Mouse (Mus musculus): ENCODE measurements around the gene Fam76b. TPM values are rescaled to one million over a fixed set of nuclear protein-coding genes. Genes with fewer than 3 reads are reported as not detected.
"Not testable (repeated sequence)": the region's sequence is repeated elsewhere in the genome, so short reads cannot be mapped to it uniquely, and the experiment has no call there.

The Fam76b gene
- 28.3 and 30.2 TPM in 2 replicates for polyA plus RNA-seq (2014; fragmentation: Nextera tagmentation; extraction: Ambion mirVana)

- no peaks in the 10 kb centered on the region for H3K27me3 ChIP-seq (ENCODE audit: control insufficient read depth, insufficient read depth, low read length)
- H3K9ac ChIP-seq (ENCODE audit: low read length), result peak within 1 kb of the TSS; percentile 95
- ATAC-seq (ENCODE audit: insufficient number of reproducible peaks, low FRiP score, low TSS enrichment, low read depth), result peak; percentile 96
- H3K4me2 ChIP-seq (ENCODE audit: low read depth, severe bottlenecking), result peak within 1 kb of the TSS; percentile 69
- peaks cover 9% of the 10 kb centered on the region for H3K4me1 ChIP-seq (ENCODE audit: control insufficient read depth, insufficient read depth, low read length)
- peak within 1 kb of the TSS; percentile 85 for H3K4me3 ChIP-seq (ENCODE audit: low read depth, low read length)
- peak within 1 kb of the TSS; percentile 98 for H3K27ac ChIP-seq (replicated peaks; ENCODE audit: low read depth, low read length)
- peak; percentile 99 for DNase-seq (ENCODE audit: low spot score)
- 0 out of 2 replicates have a peak, but pooled peaks cover 8% of the 10 kb centered on the region for H3K36me3 ChIP-seq (ENCODE audit: control insufficient read depth, insufficient read depth, low read length)
- under 1% methylated on average over 64 of the region's 67 CpGs for WGBS
- H3K9me3 ChIP-seq (ENCODE audit: control insufficient read depth, low read length), result no peaks in the 10 kb centered on the region
These were observed at the start of gene Fam76b for GRCm38 (mm10) chr9:13827406-13828086. Gene Fam76b (plus strand): TSS chr9:13827716.

- Histone ChIP-seq H3K9me3 (ENCODE audit: control insufficient read depth, low read length) (no peaks in the 10 kb centered on the region), H3K27ac (replicated peaks; ENCODE audit: low read depth, low read length) (no peak overlapping the region), H3K27me3 (ENCODE audit: control insufficient read depth, insufficient read depth, low read length) (no peaks in the 10 kb centered on the region), H3K4me2 (ENCODE audit: low read depth, severe bottlenecking) (no peak overlapping the region), H3K9ac (ENCODE audit: low read length) (no peak overlapping the region), H3K4me3 (ENCODE audit: low read depth, low read length) (no peak overlapping the region), H3K36me3 (ENCODE audit: control insufficient read depth, insufficient read depth, low read length) (no peaks in the 10 kb centered on the region), H3K4me1 (ENCODE audit: control insufficient read depth, insufficient read depth, low read length) (no peaks in the 10 kb centered on the region)
- ATAC-seq (ENCODE audit: insufficient number of reproducible peaks, low FRiP score, low TSS enrichment, low read depth), result no peak
- 91% methylated on average over 1 of the region's 1 CpGs for WGBS
- DNase-seq (ENCODE audit: low spot score), result no peak
These were observed 45.5 kb upstream of the Fam76b start for GRCm38 (mm10) chr9:13781985-13782384.

- DNase-seq (ENCODE audit: low spot score); H3K36me3 ChIP-seq (ENCODE audit: control insufficient read depth, insufficient read depth, low read length); H3K4me1 ChIP-seq (ENCODE audit: control insufficient read depth, insufficient read depth, low read length); H3K4me2 ChIP-seq (ENCODE audit: low read depth, severe bottlenecking); H3K27me3 ChIP-seq (ENCODE audit: control insufficient read depth, insufficient read depth, low read length); H3K4me3 ChIP-seq (ENCODE audit: low read depth, low read length); H3K9me3 ChIP-seq (ENCODE audit: control insufficient read depth, low read length); H3K9ac ChIP-seq (ENCODE audit: low read length); ATAC-seq (ENCODE audit: insufficient number of reproducible peaks, low FRiP score, low TSS enrichment, low read depth); H3K27ac ChIP-seq (replicated peaks; ENCODE audit: low read depth, low read length): not testable (repeated sequence)
- 98% methylated on average over 7 of the region's 8 CpGs for WGBS
These were observed 36.7 kb upstream of the Fam76b start for GRCm38 (mm10) chr9:13790864-13791263.

GRCm38 (mm10) chr9:13794302-13794701 is 33.2 kb upstream of the Fam76b start:
- Histone ChIP-seq H3K4me3 (ENCODE audit: low read depth, low read length) (no peak overlapping the region), H3K9ac (ENCODE audit: low read length) (no peak overlapping the region), H3K27ac (replicated peaks; ENCODE audit: low read depth, low read length) (no peak overlapping the region), H3K36me3 (ENCODE audit: control insufficient read depth, insufficient read depth, low read length) (peaks cover 3% of the 10 kb centered on the region; the same call in 1 of the 2 replicates), H3K4me2 (ENCODE audit: low read depth, severe bottlenecking) (no peak overlapping the region), H3K27me3 (ENCODE audit: control insufficient read depth, insufficient read depth, low read length) (no peaks in the 10 kb centered on the region), H3K9me3 (ENCODE audit: control insufficient read depth, low read length) (no peaks in the 10 kb centered on the region), H3K4me1 (ENCODE audit: control insufficient read depth, insufficient read depth, low read length) (no peaks in the 10 kb centered on the region)
- ATAC-seq (ENCODE audit: insufficient number of reproducible peaks, low FRiP score, low TSS enrichment, low read depth) (no peak), DNase-seq (ENCODE audit: low spot score) (no peak)
- 67% methylated on average over 1 of the region's 1 CpGs for WGBS

- Histone ChIP-seq H3K4me3 (ENCODE audit: low read depth, low read length) (no peak overlapping the region), H3K9me3 (ENCODE audit: control insufficient read depth, low read length) (no peaks in the 10 kb centered on the region), H3K4me2 (ENCODE audit: low read depth, severe bottlenecking) (no peak overlapping the region), H3K27me3 (ENCODE audit: control insufficient read depth, insufficient read depth, low read length) (no peaks in the 10 kb centered on the region), H3K4me1 (ENCODE audit: control insufficient read depth, insufficient read depth, low read length) (no peaks in the 10 kb centered on the region), H3K27ac (replicated peaks; ENCODE audit: low read depth, low read length) (no peak overlapping the region), H3K36me3 (ENCODE audit: control insufficient read depth, insufficient read depth, low read length) (peaks cover 5% of the 10 kb centered on the region; the same call in 1 of the 2 replicates), H3K9ac (ENCODE audit: low read length) (no peak overlapping the region)
- DNase-seq (ENCODE audit: low spot score), result no peak
- no peak for ATAC-seq (ENCODE audit: insufficient number of reproducible peaks, low FRiP score, low TSS enrichment, low read depth)
- WGBS, result 93% methylated on average over 2 of the region's 2 CpGs
These were observed 32.8 kb upstream of the Fam76b start for GRCm38 (mm10) chr9:13794756-13795155.

GRCm38 (mm10) chr9:13804480-13804879 is 23.0 kb upstream of the Fam76b start:
- H3K36me3 ChIP-seq (ENCODE audit: control insufficient read depth, insufficient read depth, low read length), result peaks cover 3% of the 10 kb centered on the region
- H3K27ac ChIP-seq (replicated peaks; ENCODE audit: low read depth, low read length), result no peak overlapping the region
- ATAC-seq (ENCODE audit: insufficient number of reproducible peaks, low FRiP score, low TSS enrichment, low read depth), result no peak

GRCm38 (mm10) chr9:13806854-13807253 is 20.7 kb upstream of the Fam76b start:
- Histone ChIP-seq H3K4me2 (ENCODE audit: low read depth, severe bottlenecking) (no peak overlapping the region), H3K27me3 (ENCODE audit: control insufficient read depth, insufficient read depth, low read length) (no peaks in the 10 kb centered on the region), H3K36me3 (ENCODE audit: control insufficient read depth, insufficient read depth, low read length) (peaks cover 15% of the 10 kb centered on the region; the same call in 1 of the 2 replicates), H3K4me1 (ENCODE audit: control insufficient read depth, insufficient read depth, low read length) (no peaks in the 10 kb centered on the region), H3K9me3 (ENCODE audit: control insufficient read depth, low read length) (no peaks in the 10 kb centered on the region), H3K27ac (replicated peaks; ENCODE audit: low read depth, low read length) (no peak overlapping the region), H3K9ac (ENCODE audit: low read length) (no peak overlapping the region), H3K4me3 (ENCODE audit: low read depth, low read length) (no peak overlapping the region)
- WGBS, result 93% methylated on average over 7 of the region's 7 CpGs
- DNase-seq (ENCODE audit: low spot score), result no peak
- ATAC-seq (ENCODE audit: insufficient number of reproducible peaks, low FRiP score, low TSS enrichment, low read depth), result no peak

More at GRCm38 (mm10) chr9:13804480-13804879, 23.0 kb upstream of the Fam76b start:
- Histone ChIP-seq H3K4me1 (ENCODE audit: control insufficient read depth, insufficient read depth, low read length) (no peaks in the 10 kb centered on the region), H3K27me3 (ENCODE audit: control insufficient read depth, insufficient read depth, low read length) (no peaks in the 10 kb centered on the region), H3K4me2 (ENCODE audit: low read depth, severe bottlenecking) (no peak overlapping the region), H3K9ac (ENCODE audit: low read length) (no peak overlapping the region), H3K9me3 (ENCODE audit: control insufficient read depth, low read length) (no peaks in the 10 kb centered on the region), H3K4me3 (ENCODE audit: low read depth, low read length) (no peak overlapping the region)
- DNase-seq (ENCODE audit: low spot score), result no peak
- 89% methylated on average over 1 of the region's 1 CpGs for WGBS

GRCm38 (mm10) chr9:13807657-13808056 is 19.9 kb upstream of the Fam76b start:
- DNase-seq (ENCODE audit: low spot score) (no peak), ATAC-seq (ENCODE audit: insufficient number of reproducible peaks, low FRiP score, low TSS enrichment, low read depth) (no peak)
- Histone ChIP-seq H3K9me3 (ENCODE audit: control insufficient read depth, low read length) (no peaks in the 10 kb centered on the region), H3K4me1 (ENCODE audit: control insufficient read depth, insufficient read depth, low read length) (no peaks in the 10 kb centered on the region), H3K4me2 (ENCODE audit: low read depth, severe bottlenecking) (no peak overlapping the region), H3K36me3 (ENCODE audit: control insufficient read depth, insufficient read depth, low read length) (peaks cover 18% of the 10 kb centered on the region; the same call in 1 of the 2 replicates), H3K9ac (ENCODE audit: low read length) (no peak overlapping the region), H3K27me3 (ENCODE audit: control insufficient read depth, insufficient read depth, low read length) (no peaks in the 10 kb centered on the region), H3K4me3 (ENCODE audit: low read depth, low read length) (no peak overlapping the region), H3K27ac (replicated peaks; ENCODE audit: low read depth, low read length) (no peak overlapping the region)
- WGBS, result 93% methylated on average over 5 of the region's 5 CpGs
